Mouse (Mus musculus) T-helper 17 cell (primary cell): ENCODE data around the gene Bola1.
"Not testable (repeated sequence)": the region's sequence is repeated elsewhere in the genome, so short reads cannot be mapped to it uniquely, and the experiment has no call there.

ENCODE experiments used
- in situ Hi-C, 2 experiments: fragments of 300-600 bp; cut with MboI, MseI; formaldehyde crosslinking; loops; 1 replicate in 1 of 2; 2 replicates in 1 of 2; pipeline ENCODE4 v1.15.1; 2025; ENCODE audit warnings: high pct_unique_total_duplicates in 2 of 2

Gene Bola1

GRCm38 (mm10) chr3:96219661-96220130 lies at the start of gene Bola1, which contains the start of gene Hist2h2ab:
Gene Bola1 (minus strand): TSS chr3:96219709.
Gene Hist2h2ab (plus strand): TSS chr3:96219865.
- in situ Hi-C loops = no loop called here

GRCm38 (mm10) chr3:96268776-96269378 lies 49.4 kb upstream of the Bola1 start:
- in situ Hi-C loops = not testable (repeated sequence)

GRCm38 (mm10) chr3:96268051-96268775 lies 48.7 kb upstream of the Bola1 start, which contains the start of gene Hist2h3b:
Gene Hist2h3b (plus strand): TSS chr3:96268654.
- in situ Hi-C loops = no loop called here

GRCm38 (mm10) chr3:96267541-96267940 lies 48.0 kb upstream of the Bola1 start:
- in situ Hi-C loops = no loop called here

- in situ Hi-C loops = no loop called here
Measured at GRCm38 (mm10) chr3:96266132-96266710, 46.7 kb upstream of the Bola1 start.

GRCm38 (mm10) chr3:96264404-96264949 lies 45.0 kb upstream of the Bola1 start:
- in situ Hi-C loops = no loop called here

GRCm38 (mm10) chr3:96263558-96264403 lies 44.3 kb upstream of the Bola1 start:
- in situ Hi-C loops = no loop called here

- in situ Hi-C loops = no loop called here
Measured at GRCm38 (mm10) chr3:96262979-96263550, 43.6 kb upstream of the Bola1 start, which contains the start of gene Hist2h4. Gene Hist2h4 (minus strand): TSS chr3:96263311.

- in situ Hi-C loops = no loop called here
Measured at GRCm38 (mm10) chr3:96262216-96262875, 42.8 kb upstream of the Bola1 start.

- in situ Hi-C loops = no loop called here
Measured at GRCm38 (mm10) chr3:96261623-96262022, 42.1 kb upstream of the Bola1 start.

GRCm38 (mm10) chr3:96260220-96260619 lies 40.7 kb upstream of the Bola1 start:
- in situ Hi-C loops = no loop called here

- in situ Hi-C loops = no loop called here
Measured at GRCm38 (mm10) chr3:96257190-96257589, 37.7 kb upstream of the Bola1 start.

- in situ Hi-C loops = no loop called here
Measured at GRCm38 (mm10) chr3:96255926-96256593, 36.6 kb upstream of the Bola1 start.

GRCm38 (mm10) chr3:96254683-96255355 lies 35.3 kb upstream of the Bola1 start:
- in situ Hi-C loops = no loop called here

- in situ Hi-C loops = no loop called here
Measured at GRCm38 (mm10) chr3:96251787-96252186, 32.3 kb upstream of the Bola1 start.

GRCm38 (mm10) chr3:96250890-96251289 lies 31.4 kb upstream of the Bola1 start:
- in situ Hi-C loops = no loop called here

- in situ Hi-C loops = loop anchor here in 1 of 2 experiments (25.0 kb wide), 1 partner anchor 1137 kb away; the partner anchor contains the start of genes Pip5k1a, Tmod4 and Vps72
Measured at GRCm38 (mm10) chr3:96249034-96249345, 29.5 kb upstream of the Bola1 start.

- in situ Hi-C loops = loop anchor here in 1 of 2 experiments (25.0 kb wide), 1 partner anchor 1136 kb away; the partner anchor contains the start of genes Pip5k1a, Tmod4 and Vps72
Measured at GRCm38 (mm10) chr3:96248141-96249033, 28.9 kb upstream of the Bola1 start.
